Mouse (Mus musculus) hindbrain, embryonic 10.5 days (tissue): ENCODE data around the gene Pou3f1. TPM values are rescaled to one million over a fixed set of nuclear protein-coding genes. Genes with fewer than 3 reads are reported as not detected.

Source experiments
- DNase-seq: peaks from one replicate; pipeline ENCODE4 v3.0.0-alpha.2; 2017; ENCODE audit warnings: low spot score
- H3K27ac ChIP-seq: fragments of 300-500 bp; sonication (generic); 2 replicates; pipeline ENCODE4 v1.5.1; 2016; ENCODE audit warnings: mild to moderate bottlenecking, moderate library complexity
- H3K27me3 ChIP-seq: fragments of 300-500 bp; sonication (generic); 2 replicates; pipeline ENCODE4 v1.6.1; 2016; ENCODE audit warnings: mild to moderate bottlenecking; ENCODE audit not compliant: poor library complexity, insufficient read depth, severe bottlenecking
- H3K36me3 ChIP-seq: fragments of 300-500 bp; sonication (generic); 2 replicates; pipeline ENCODE4 v1.6.1; 2016; ENCODE audit warnings: mild to moderate bottlenecking, moderate library complexity
- H3K4me1 ChIP-seq: fragments of 300-500 bp; sonication (generic); replicated peaks from 2 replicates; pipeline ENCODE4 v1.6.1; 2016; ENCODE audit warnings: mild to moderate bottlenecking
- H3K4me3 ChIP-seq: fragments of 300-500 bp; sonication (generic); 2 replicates; pipeline ENCODE4 v1.5.1; 2016; ENCODE audit warnings: mild to moderate bottlenecking, moderate library complexity
- H3K9me3 ChIP-seq: fragments of 300-500 bp; sonication (generic); 2 replicates; pipeline ENCODE4 v1.6.1; 2016; ENCODE audit warnings: mild to moderate bottlenecking, moderate library complexity
- WGBS: fragments of 180-500 bp; shearing (Covaris S2); methylation state at CpG from one replicate; pipeline ENCODE4 v1.1.7; 2016; 5-methylcytosine and 5-hydroxymethylcytosine counted together
- polyA plus RNA-seq: library from polyadenylated mRNA; unstranded; fragments of >200 nt; fragmentation: Nextera tagmentation; extraction: Ambion mirVana; gene quantifications from 2 replicates; pipeline ENCODE4 v1.2.1, GENCODE M21; 2016

Pou3f1 gene
- polyA plus RNA-seq, 1 experiment from 2014 or later, result 12.9 TPM

DNA sequence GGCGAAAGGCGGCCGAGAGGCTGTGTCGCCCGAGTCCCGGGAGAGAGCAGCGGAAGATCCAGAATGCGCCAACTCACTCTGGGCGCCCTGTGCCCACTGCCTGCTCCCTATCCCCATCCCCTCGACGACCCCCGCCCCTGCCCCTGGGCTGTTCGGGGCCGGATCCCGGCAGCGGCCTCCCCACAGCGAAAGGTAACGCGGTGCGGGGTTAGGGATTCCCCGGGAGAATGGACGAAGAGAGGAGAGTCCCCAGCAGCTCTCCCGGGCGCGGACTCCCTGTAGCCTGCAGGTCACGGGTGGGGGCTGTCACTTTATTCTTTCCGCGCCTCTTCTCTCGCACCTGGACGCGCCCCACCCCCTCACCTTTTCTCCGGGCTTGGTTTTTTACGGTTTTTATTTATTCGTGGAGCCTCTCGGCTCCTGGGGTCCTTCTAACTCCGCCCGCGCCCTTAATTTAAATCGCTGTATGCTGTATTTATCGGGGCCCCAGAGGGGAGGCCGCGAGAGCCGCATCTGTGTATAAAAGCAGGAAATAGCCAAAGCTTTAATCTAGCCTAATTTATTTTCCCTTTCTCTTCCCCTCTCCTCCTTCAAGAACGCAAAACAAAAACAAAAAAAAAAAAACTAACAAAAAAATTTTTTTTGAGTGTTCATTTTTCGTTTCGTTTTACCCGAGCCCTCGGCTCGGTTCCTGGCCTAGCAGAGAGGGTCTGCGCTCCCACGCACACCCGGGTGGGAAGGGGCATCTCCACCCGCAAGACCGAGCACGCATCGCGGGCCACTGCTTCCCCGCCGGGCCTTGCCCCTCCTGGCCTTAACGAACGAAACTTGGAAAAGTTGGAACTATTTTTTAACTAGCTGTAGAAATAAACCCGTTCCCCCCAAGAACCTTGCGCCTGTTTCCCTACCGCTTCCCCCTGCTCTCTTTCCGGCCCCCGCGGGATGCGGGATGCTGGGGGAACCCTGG, 2.9 kb downstream of the Pou3f1 start:
- Histone ChIP-seq H3K36me3 (no peaks in the 10 kb centered on the region), H3K4me3 (peak overlapping the region; percentile 76), H3K27me3 (peaks cover 96% of the 10 kb centered on the region), H3K4me1 (peaks cover 88% of the 10 kb centered on the region), H3K27ac (peak overlapping the region; percentile 84), H3K9me3 (no peaks in the 10 kb centered on the region)
- peak; percentile 67 for DNase-seq
- WGBS, result under 1% methylated on average over 68 of the region's 68 CpGs

DNA sequence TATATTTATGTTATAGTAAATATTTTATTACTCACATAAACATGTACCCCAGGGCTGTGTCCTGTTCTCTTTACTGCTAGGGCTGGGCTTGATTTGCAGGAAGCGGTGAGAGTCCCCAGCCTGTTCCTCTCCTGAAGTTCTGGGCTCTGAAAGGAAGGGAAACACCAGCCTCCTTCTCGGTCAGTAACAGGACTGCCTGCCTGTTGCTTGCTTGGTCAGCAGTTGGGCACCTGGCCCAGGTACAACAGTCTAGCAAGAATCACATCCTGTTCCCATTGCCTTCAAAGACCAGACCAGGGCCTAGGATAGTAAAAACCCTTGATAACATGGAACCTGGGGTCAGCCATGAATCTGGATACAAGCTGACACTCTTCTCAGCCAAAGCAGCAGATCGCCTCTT, 4.0 kb downstream of the Pou3f1 start:
- Histone ChIP-seq H3K4me1 (peaks cover 82% of the 10 kb centered on the region), H3K27me3 (peaks cover 96% of the 10 kb centered on the region)
- 35% methylated on average over 3 of the region's 3 CpGs for WGBS

DNA sequence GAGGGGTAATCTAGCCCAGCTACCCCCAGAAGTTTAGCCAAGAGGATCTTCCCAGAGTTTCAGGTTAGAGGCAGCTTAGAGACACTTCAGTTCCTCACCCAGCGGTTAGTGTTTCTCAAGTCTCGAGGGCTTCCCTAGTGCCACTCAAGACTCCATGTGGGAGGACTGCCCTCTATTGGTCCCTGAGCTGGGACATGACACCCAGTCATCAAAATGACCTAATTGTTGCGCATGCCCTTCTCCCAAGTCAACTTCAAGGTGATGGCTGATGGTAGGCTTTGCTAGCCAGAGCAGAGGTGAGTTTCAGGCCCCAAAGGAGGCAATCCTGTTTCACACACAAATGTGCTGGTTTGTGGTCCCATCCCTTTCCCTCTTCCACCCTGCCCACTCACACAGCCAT, 6.4 kb downstream of the Pou3f1 start:
- 62% methylated on average over 3 of the region's 3 CpGs for WGBS
- Histone ChIP-seq H3K36me3 (no peaks in the 10 kb centered on the region), H3K4me3 (no peak overlapping the region), H3K27ac (no peak overlapping the region), H3K4me1 (peaks cover 72% of the 10 kb centered on the region), H3K27me3 (peaks cover 98% of the 10 kb centered on the region), H3K9me3 (no peaks in the 10 kb centered on the region)
- DNase-seq, result no peak

More for the DNA sequence above, 4.0 kb downstream of the Pou3f1 start:
- no peak for DNase-seq
- peak overlapping the region; percentile 76 for H3K4me3 ChIP-seq
- no peaks in the 10 kb centered on the region for H3K9me3 ChIP-seq
- H3K27ac ChIP-seq, result no peak overlapping the region
- no peaks in the 10 kb centered on the region for H3K36me3 ChIP-seq

DNA sequence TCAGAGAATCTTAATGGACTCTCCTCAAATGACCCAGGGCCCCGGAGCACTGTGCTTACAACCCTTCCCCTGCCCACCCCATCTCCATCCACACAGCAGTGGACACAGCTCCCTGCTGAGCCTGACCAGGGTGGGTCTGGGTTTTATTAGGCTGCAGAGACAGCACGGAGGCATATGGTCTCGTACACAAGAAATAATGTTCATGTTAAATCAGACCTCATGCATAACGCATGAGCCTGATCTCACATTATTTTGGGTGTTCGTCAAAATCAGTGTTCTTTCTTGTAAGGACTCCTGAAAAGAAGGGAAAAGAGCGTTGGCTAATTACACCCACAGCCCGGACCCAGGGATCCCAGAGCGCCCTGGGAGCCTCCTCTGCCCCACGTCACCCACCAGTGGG, 7.6 kb downstream of the Pou3f1 start:
- Histone ChIP-seq H3K9me3 (no peaks in the 10 kb centered on the region), H3K36me3 (no peaks in the 10 kb centered on the region), H3K4me3 (no peak overlapping the region), H3K4me1 (peaks cover 71% of the 10 kb centered on the region), H3K27me3 (peaks cover 98% of the 10 kb centered on the region), H3K27ac (no peak overlapping the region)
- 74% methylated on average over 9 of the region's 9 CpGs for WGBS
- no peak for DNase-seq

DNA sequence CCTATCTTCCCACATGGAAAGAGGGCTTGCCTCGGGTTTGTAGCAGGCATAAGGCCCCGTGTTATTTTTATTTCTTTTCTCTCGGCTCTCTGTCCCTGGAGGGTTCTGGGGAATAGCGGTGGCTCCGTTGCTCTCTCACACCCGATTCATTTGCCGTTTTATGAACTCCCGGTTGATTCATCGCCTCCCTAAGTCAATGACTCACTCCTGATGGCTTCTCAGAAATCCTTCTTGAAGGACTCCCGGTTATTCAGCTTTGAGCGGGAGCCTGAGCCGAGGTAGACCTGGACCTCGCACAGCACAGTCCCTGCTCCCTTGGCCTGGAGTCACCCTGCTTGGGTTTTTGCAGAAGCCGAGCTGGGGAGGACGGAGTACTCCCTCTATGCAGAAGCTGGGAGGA, 8.0 kb downstream of the Pou3f1 start:
- Histone ChIP-seq H3K4me1 (peaks cover 66% of the 10 kb centered on the region), H3K27me3 (peaks cover 97% of the 10 kb centered on the region), H3K27ac (no peak overlapping the region), H3K36me3 (no peaks in the 10 kb centered on the region), H3K9me3 (no peaks in the 10 kb centered on the region), H3K4me3 (no peak overlapping the region)
- no peak for DNase-seq
- WGBS, result 75% methylated on average over 15 of the region's 15 CpGs

DNA sequence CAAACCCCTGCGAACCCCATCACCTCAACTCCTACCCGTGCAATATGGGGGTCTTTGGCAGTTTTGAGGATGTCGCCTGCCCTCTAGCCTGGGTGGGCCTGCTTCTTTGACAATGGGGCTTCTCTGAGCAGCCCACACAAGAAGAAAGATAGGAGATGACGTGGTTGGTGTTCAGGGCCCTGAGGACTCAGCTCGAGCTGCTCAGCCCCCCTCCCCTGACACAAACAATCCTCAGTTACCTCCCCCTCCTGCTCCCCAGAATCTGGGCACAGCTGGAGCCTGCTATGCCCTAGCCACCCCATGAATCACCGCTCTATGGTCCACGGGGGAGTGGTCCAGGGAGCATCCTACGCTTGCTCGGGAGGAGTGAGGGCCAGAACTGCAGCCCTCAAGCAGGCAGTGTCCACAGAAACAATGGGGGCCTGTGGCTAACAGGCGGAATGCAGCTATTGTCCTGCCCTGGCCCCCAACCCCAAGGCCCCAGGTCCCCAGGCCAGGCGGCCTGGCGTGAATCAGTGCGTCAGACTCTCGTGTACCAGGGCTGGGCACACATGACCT, 10.9 kb downstream of the Pou3f1 start:
- H3K27ac ChIP-seq, result peak overlapping the region; percentile 81
- no peak for DNase-seq
- 17% methylated on average over 14 of the region's 14 CpGs for whole genome bisulfite sequencing
- H3K36me3 ChIP-seq, result no peaks in the 10 kb centered on the region
- peaks cover 97% of the 10 kb centered on the region for H3K27me3 ChIP-seq
- H3K9me3 ChIP-seq, result no peaks in the 10 kb centered on the region
- peaks cover 65% of the 10 kb centered on the region for H3K4me1 ChIP-seq
- peak overlapping the region; percentile 29 for H3K4me3 ChIP-seq

DNA sequence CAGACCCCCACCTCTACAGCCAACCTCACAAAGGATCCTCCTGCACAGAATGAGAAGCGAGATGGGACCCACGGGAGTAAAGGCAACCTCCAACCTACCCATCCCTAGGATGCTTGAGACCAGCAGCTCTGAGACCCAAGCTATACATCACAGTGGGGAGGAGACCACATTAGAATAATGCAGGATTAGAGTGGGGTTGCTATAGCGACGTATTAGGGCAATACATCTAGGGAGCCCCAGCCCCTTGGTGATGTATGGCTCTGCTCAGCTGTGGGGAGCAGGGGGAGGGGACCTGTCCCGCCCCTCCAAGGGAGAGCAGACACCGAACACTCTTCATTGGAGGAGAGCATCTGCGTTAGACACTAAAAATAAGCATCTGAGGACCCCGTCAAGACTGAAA, 11.5 kb downstream of the Pou3f1 start:
- DNase-seq, result no peak
- peaks cover 66% of the 10 kb centered on the region for H3K4me1 ChIP-seq
- peak overlapping the region; percentile 29; the same call in 1 of the 2 replicates for H3K4me3 ChIP-seq
- peaks cover 97% of the 10 kb centered on the region for H3K27me3 ChIP-seq
- no peaks in the 10 kb centered on the region for H3K9me3 ChIP-seq
- no peaks in the 10 kb centered on the region for H3K36me3 ChIP-seq
- WGBS, result 8% methylated on average over 8 of the region's 8 CpGs
- H3K27ac ChIP-seq, result peak overlapping the region; percentile 81

DNA sequence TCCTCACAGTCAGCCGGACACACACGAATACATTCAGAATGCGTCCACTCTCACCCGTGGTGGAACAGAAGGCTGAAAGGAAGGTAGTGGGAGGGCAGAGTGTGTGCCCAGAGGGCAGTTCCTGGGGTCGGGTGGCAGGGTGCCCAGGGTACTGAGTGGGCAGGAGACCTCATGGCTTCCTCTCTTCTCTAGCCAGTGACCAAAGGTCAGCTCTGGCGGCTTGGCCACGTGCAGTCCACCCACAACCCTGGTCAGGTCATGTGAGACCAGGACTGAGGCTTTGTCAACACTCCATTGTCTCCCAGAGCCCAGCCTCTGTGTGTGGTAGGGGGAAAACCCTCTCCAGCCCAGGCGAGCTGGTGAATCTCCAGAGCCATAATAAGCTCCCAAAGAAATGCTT, 13.6 kb downstream of the Pou3f1 start:
- Histone ChIP-seq H3K27ac (no peak overlapping the region), H3K4me3 (no peak overlapping the region), H3K9me3 (no peaks in the 10 kb centered on the region), H3K4me1 (peaks cover 68% of the 10 kb centered on the region), H3K36me3 (no peaks in the 10 kb centered on the region), H3K27me3 (peaks cover 90% of the 10 kb centered on the region)
- WGBS, result 57% methylated on average over 8 of the region's 8 CpGs
- no peak for DNase-seq

DNA sequence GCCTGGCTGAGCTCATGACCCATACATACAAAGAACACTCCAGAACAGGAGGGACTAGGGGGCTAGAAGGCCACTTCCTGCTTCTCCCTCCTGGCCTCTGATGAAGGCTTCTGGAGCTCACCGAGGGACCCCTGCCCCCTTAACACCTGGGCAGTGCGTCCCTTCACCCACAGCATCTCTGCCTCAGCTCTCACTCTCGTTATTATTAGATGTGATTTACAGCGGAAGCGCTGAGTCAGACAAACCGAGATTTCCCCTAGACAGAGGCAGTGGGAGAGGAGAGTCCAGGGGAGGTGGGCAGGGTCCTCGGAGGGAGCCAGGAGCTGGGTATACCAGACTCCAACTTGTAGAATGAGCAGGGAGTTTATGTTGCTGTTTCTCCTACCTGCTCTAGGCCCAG, 15.0 kb downstream of the Pou3f1 start:
- Histone ChIP-seq H3K4me1 (peaks cover 68% of the 10 kb centered on the region), H3K4me3 (peak overlapping the region; percentile 43), H3K9me3 (no peaks in the 10 kb centered on the region), H3K36me3 (peaks cover 5% of the 10 kb centered on the region), H3K27ac (peak overlapping the region; percentile 68), H3K27me3 (peaks cover 76% of the 10 kb centered on the region)
- WGBS, result 33% methylated on average over 7 of the region's 7 CpGs
- no peak for DNase-seq

DNA sequence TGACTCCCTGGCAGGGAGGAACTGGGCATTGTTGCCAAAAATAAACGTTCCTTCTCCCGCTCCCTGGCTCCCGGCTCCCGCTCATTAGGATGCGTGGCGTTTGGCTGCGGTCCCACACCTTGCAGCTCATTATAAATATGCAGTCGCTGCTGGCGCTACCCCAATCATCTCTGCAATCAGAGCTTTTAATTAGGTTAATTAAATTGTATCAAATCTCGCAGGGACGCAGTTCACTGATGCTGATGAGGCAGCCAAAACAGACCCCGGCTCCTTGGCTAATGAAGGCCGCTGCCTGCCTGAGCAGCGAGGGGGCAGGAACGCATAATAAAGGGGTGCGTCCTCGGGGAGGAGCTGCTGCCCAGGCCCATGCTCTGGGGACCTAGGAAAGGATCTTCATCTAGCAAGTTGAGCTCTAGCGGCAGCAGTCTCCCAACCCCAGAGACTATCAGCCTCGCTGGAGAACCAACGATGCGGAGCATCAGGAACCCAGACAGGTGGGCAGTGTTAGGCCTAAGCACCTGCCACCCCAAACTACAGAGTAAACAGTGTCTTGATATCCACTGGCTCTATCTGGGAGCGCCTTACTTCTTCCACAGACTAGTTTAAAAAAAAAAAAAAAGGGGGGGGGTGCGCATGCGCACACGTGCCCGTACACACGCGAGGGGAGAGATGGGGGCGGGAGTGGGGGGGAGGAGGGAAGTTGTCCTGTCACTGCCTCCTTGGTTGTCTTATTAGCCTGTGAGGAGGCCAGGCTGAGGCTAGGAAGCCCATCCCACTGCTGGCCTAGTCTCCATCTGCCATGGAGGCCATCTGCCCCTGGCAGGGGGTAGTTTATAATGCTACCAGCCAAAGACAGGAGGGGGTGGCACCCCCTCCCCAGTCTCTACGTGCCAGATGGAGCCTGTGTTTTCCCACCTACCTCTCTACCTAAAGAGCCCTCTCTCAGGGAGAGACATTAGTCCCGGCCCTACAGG, 16.0 kb downstream of the Pou3f1 start:
- H3K27me3 ChIP-seq, result peaks cover 66% of the 10 kb centered on the region
- peak; percentile 53 for DNase-seq
- peaks cover 15% of the 10 kb centered on the region for H3K36me3 ChIP-seq
- 3% methylated on average over 30 of the region's 31 CpGs for WGBS
- peaks cover 60% of the 10 kb centered on the region for H3K4me1 ChIP-seq
- peak overlapping the region; percentile 43 for H3K4me3 ChIP-seq
- peak overlapping the region; percentile 68 for H3K27ac ChIP-seq
- no peaks in the 10 kb centered on the region for H3K9me3 ChIP-seq

DNA sequence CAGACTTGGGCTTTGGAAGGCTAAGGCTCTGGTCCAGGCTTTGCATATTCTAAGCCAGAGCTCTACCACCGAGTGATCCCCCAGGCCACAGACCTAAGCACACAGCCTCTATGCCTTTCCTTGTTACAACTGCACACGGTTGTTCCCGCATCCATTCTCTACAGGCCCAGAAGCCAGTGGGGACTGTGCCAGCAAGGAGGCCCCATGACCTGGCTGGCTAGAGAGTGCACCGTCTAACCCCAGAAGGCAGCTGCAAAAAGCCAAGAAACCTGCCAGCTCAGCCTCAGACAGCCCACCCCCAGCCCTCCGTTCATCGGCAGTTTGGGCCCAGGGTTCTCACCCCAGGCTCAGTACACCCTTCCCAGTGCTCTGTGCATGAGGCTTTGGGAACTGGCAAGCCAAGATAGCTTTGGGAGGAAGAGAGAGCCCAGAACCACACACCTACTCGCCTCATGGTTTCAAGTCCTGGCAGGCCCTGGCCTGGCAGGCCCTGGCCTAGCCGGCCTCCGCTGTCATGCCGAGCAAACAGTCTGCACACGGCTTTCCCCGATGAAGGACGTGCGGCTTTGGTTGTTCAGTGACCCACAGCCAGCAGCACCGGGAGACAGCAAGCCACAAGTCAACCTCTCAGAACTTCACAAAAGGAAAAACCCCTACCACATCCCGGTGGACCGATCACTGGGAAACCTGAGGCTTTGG, 17.9 kb downstream of the Pou3f1 start:
- H3K36me3 ChIP-seq, result peaks cover 34% of the 10 kb centered on the region
- H3K27ac ChIP-seq, result peak overlapping the region; percentile 73
- H3K4me3 ChIP-seq, result no peak overlapping the region
- H3K27me3 ChIP-seq, result peaks cover 47% of the 10 kb centered on the region
- DNase-seq, result no peak
- H3K9me3 ChIP-seq, result no peaks in the 10 kb centered on the region
- 45% methylated on average over 17 of the region's 17 CpGs for WGBS
- peaks cover 47% of the 10 kb centered on the region for H3K4me1 ChIP-seq

DNA sequence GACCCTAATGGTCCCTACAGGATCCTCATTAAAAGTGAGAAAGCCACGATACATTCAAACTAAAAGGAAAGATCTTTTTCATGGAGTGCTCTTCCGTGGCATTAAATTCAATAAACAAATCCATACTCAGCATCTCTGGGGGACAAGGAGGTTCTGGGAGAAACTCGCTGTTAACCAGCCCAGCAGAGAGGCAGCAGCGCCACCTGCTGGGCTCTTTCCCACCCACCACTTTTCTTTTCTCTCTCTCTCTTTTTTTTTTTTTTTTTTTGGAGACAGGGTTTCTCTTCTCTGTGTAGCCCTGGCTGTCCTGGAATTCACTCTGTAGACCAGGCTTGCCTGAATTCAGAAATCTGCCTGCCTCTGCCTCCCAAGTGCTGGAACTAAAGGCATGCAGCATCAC, 18.4 kb downstream of the Pou3f1 start:
- H3K27ac ChIP-seq, result peak overlapping the region; percentile 73; the same call in 1 of the 2 replicates
- DNase-seq, result peak; percentile 68
- peaks cover 47% of the 10 kb centered on the region for H3K4me1 ChIP-seq
- H3K9me3 ChIP-seq, result no peaks in the 10 kb centered on the region
- no peak overlapping the region for H3K4me3 ChIP-seq
- WGBS, result under 1% methylated on average over 4 of the region's 4 CpGs
- peaks cover 39% of the 10 kb centered on the region for H3K36me3 ChIP-seq
- peaks cover 45% of the 10 kb centered on the region for H3K27me3 ChIP-seq
